Mouse (Mus musculus) adrenal gland, postnatal 36 days (tissue): Measurements from ENCODE around the gene Klk1. TPM values are rescaled to one million over a fixed set of nuclear protein-coding genes. Genes with fewer than 3 reads are reported as not detected.
"Not testable (repeated sequence)": the region's sequence is repeated elsewhere in the genome, so short reads cannot be mapped to it uniquely, and the experiment has no call there.

Experiments
- DNase-seq, 2 experiments: peaks; one replicate each; pipeline ENCODE4 v3.0.0; 2021; ENCODE audit warnings: mixed read lengths in 1 of 2
- long read RNA-seq, 2 experiments: library from polyadenylated mRNA; stranded (forward); transcript quantifications; one replicate each; pipeline ENCODE4 v2.0.0; 2021; ENCODE audit warnings: borderline sequencing depth in 2 of 2
- total RNA-seq, 2 experiments: library from RNA; stranded (reverse); gene quantifications; 2 replicates each; pipeline ENCODE4 v1.2.3; 2021

Klk1 gene
- not detected for total RNA-seq
- long read RNA-seq, experiment 1, result 0 reads
- long read RNA-seq, experiment 2, transcript Klk1-201 (5 exons, 954 nt), result major isoform, 27 of 39 reads
- long read RNA-seq, experiment 2, partial matches to known transcripts, result 12 of 39 reads
- long read RNA-seq, experiment 2, other reads (novel, unspliced or antisense), result 0 of 39 reads

DNA sequence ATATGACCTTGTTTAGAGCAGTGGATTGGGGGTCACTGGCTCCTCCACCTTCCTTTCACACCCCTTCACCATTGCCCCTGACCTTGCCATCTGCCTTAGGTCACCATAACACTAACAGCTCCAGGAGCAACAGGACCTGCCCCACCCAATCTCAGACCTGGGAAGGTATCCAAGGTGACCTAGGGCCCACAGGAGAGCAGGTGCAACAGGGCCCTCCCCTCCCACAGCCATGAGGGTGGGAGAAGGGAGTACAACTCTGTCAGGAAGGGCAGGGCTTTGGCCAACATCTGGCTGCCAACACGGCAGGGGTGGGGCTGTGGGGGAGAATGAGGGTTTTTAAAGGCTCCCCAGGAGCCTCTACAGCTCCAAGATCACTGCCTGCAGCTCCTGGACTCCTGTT, at the start of gene Klk1:
TSS of gene Klk1 (plus strand) at position 285 of the 400 bp plus-strand sequence.
- DNase-seq, result no peak

GRCm38 (mm10) chr7:44179299-44180045, 45.7 kb upstream of the Klk1 start:
- no peak for DNase-seq

DNA sequence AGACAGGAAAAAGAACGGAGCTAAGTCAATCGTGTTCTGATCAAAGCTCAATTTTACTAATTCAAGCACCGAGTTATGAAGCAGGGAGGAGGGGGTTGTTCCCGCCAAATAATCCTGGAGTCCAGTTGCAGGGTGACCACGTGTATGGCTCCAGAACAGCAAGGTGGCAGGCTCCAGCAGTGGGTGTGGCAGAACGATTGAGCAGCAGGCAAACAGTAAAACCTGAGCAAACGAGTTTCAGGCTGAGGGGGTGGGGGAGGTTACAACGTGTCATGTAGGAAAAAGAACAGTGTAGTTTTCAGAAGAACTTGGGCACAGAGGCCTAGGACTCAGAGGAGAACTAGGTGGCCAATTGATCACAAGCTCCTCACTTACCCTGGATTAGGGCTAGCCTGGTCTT, 38.6 kb upstream of the Klk1 start:
- DNase-seq, result not testable (repeated sequence)

DNA sequence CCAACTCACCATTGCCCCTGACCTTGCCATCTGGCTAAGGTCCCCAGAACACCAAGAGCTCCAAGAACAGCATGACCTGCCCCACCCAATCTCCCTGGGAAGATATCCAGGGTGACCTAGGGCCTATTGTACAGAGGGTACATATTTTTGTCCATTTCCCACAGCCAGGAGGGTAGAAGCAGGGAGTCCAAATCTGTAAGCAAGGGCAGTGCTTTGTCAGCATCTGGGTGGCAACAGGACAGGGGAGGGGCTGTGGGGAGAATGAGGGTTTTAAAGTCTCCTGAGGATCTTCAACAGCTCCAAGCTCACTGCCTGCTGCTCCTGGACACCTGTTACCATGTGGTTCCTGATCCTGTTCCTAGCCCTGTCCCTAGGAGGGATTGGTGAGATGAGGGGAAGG, 37.2 kb upstream of the Klk1 start, which contains the start of gene Klk1b24:
TSS of gene Klk1b24 (plus strand) at position 301 of the 400 bp plus-strand sequence.
- not testable (repeated sequence) for DNase-seq

- not testable (repeated sequence) for DNase-seq
These were observed 31.7 kb upstream of the Klk1 start for GRCm38 (mm10) chr7:44193466-44193865.

DNA sequence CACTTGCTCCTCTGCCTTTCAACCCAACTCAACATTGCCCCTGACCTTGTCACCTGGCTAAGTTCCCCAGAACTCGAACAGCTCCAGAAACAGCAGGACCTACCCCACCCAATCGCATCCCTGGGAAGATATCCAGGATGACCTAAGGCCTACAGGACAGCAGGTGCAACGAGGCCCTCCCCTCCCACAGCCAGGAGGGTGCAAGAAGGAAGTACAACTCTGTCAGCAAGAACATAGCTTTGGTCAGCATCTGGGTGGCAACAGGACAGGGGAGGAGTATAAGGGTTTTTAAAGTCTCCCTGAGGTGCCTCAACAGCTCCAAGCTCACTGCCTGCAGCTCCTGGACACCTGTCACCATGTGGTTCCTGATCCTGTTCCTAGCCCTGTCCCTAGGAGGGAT, 27.3 kb upstream of the Klk1 start, which contains the start of gene Klk1b3:
TSS of gene Klk1b3 (plus strand) at position 301 of the 400 bp plus-strand sequence.
- no peak for DNase-seq

DNA sequence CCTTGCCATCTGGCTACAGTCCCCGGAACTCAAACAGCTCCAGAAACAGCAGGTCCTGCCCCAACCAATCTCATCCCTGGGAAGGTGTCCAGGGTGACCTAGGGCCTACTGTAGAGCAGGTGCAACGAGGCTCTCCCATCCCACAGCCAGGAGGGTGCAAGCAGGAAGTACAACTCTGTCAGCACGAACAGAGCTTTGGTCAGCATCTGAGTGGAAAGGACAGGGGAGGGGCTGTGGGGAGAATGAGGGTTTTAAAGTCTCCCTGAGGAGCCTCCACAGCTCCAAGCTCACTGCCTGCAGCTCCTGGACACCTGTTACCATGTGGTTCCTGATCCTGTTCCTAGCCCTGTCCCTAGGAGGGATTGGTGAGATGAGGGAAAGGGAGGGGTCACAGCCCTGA, 18.0 kb upstream of the Klk1 start, which contains the start of gene Klk1b4:
TSS of gene Klk1b4 (plus strand) at position 301 of the 400 bp plus-strand sequence.
- not testable (repeated sequence) for DNase-seq

DNA sequence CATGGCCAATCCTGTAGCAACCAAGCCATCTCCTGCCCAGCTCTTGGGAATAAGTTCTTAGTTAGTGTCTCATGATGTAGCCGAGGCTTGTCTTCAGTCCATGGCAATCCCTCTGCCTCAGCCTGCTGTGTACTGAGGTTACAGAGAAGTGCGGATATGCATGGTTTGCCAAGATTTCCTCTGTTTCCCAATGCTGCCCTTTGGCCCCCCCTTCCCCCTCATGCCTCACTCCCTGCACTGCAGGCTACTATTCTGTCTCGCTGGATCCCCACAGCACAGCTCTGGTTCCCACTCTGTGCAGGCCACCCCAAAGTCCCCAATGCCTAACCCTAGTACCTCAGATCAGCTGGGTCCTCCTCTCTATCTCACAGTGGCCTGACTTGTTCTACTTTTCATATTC, 16.9 kb upstream of the Klk1 start:
- DNase-seq, result no peak

DNA sequence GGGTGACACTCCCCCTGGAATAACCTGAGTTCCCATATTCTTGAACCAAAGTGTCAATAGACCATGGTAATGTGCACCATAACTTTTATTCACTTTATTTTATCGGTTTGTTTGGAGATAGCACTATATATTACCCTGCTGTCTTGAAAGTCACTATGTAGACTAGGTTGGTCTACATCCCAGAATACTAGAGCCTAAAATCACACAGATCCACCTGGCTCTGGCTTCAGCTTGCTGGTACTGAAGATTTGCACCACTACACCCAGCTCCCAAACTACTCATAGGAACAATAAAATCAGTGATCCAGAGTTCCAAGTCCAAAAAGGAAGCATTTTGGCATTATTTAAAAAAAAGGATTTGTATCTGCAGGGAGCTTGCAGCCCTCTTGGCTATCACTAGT, 9.5 kb upstream of the Klk1 start, which contains the start of gene Klk1b5:
TSS of gene Klk1b5 (plus strand) at position 301 of the 400 bp plus-strand sequence.
- no peak for DNase-seq

DNA sequence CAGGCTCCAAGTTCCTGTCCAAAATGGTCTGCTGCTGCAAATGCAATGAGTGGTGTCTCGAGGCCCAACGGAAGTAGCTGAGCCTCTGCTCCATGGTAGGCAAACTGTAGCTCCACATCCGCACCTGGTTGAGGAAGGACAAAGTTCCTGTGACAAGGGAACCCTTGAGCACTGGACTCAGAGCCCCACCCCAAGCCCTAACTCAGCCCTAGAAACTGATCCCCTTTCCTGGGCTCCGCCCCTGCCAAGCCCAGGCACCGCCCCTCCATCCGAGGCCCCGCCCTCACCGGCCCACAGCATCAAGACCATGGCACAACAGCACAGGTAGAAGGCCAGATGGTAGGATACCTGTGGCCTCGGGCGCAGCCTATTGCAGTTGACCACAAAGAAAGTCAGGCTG, 3.6 kb upstream of the Klk1 start:
- not testable (repeated sequence) for DNase-seq

DNA sequence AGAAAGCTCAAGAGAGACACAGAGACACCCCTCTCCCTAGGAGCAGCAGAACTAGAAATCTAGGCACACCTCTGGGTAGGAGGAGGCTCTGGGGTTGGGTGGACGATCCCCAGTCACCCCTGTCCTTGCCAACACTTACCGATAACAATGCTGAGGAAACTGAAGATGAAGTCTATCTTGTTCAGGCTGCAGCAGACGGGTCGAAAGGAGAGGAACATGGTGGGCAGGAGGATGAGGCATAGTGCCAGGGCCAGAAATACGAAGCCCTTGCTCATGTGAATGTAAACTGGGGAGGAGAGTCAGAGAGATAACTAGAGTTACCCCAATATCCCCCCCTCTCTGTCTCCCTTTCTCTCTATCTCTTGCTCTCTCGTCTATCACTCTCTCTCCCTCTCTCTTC, 2.8 kb upstream of the Klk1 start:
- DNase-seq, result not testable (repeated sequence)

DNA sequence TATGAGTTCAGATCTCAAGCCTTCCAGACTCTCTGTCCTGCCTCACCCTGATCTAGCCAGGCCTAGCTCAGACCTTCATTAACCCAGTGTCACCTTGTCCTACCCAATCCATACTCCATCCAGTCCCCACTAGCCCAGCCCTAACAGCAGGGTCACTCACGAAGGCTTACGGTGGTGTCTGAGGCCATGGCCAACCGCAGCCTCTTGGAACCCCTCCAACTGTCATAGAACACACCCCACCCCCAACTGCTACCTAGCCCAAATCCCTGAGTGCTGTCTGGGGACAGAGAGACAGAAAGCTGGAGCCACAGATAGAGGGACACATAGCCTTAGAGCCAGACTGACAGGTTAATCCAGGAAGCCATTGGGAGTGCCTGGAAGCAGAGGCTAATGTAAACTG, 10.7 kb downstream of the Klk1 start, which contains the start of gene Gm36864:
TSS of gene Gm36864 (plus strand) at position 269 of the 400 bp plus-strand sequence.
- DNase-seq, result no peak

- no peak for DNase-seq
These were observed 14.8 kb downstream of the Klk1 start for GRCm38 (mm10) chr7:44239913-44240312.

DNA sequence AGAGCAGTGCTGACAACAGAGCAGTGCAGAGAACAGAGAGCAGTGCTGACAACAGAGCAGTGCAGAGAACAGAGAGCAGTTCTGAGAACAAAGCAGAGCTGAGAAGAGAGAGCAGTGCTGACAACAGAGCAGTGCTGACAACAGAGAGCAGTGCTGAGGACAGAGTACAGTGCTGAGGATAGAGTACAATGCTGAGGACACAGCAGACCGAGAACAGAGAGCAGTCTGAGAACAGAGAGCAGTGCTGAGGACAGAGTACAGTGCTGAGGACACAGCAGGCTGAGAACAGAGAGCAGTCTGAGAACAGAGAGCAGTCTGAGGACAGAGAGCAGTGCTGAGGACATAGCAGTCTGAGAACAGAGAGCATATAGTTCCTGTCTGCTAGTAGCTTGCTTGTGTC, 15.6 kb downstream of the Klk1 start:
- no peak for DNase-seq

DNA sequence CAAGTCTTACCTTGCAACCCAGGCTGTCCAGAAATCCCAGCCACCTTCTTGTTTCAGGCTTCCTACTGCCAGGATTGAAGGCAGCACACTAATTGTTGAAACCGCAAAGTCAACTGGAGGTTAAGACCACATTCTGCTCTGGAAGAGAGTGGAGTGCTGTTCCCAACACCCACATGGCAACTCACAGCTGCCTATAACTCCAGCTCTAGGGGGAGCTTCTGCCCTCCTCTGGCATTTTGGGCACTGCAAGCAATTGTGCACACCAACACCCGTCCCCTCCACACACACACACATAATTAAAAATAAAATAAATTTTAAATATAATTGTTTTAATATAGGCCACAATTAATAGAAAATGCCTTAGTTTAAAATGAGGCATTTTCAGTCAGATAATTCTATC, 16.0 kb downstream of the Klk1 start:
- no peak for DNase-seq

- DNase-seq, result no peak
These were observed 18.9 kb downstream of the Klk1 start for GRCm38 (mm10) chr7:44244080-44244479.

GRCm38 (mm10) chr7:44246055-44246983, 21.2 kb downstream of the Klk1 start, which contains the start of the genes 1700028J19Rik and 2410002F23Rik:
TSS of gene 1700028J19Rik (minus strand) at chr7:44246695.
TSS of gene 2410002F23Rik (plus strand) at chr7:44246722.
- peak; percentile 91 to 93 for DNase-seq

- peak; percentile 30 to 57 for DNase-seq
These were observed 21.9 kb downstream of the Klk1 start for GRCm38 (mm10) chr7:44246984-44247470.

- DNase-seq, result no peak
These were observed 22.8 kb downstream of the Klk1 start for GRCm38 (mm10) chr7:44247971-44248370.

DNA sequence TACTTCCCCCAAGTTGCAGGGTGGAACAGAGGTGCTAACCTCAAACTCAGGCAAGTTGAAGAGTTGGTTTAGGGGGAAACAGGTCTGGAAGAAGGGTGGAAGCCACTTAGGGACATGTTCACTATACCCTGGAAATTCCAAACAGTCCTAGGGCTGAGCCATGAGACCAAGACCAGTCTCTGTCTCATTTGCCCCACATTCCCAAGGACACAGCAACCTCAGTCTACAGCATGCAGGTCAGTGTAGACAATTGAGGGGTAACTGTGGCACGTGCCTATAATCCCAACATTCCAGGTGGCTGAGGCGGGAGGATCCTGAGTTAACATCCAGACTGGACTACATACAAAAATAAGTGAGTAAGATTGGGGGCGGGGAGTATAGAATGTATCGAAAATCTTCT, 24.1 kb downstream of the Klk1 start:
- no peak for DNase-seq

DNA sequence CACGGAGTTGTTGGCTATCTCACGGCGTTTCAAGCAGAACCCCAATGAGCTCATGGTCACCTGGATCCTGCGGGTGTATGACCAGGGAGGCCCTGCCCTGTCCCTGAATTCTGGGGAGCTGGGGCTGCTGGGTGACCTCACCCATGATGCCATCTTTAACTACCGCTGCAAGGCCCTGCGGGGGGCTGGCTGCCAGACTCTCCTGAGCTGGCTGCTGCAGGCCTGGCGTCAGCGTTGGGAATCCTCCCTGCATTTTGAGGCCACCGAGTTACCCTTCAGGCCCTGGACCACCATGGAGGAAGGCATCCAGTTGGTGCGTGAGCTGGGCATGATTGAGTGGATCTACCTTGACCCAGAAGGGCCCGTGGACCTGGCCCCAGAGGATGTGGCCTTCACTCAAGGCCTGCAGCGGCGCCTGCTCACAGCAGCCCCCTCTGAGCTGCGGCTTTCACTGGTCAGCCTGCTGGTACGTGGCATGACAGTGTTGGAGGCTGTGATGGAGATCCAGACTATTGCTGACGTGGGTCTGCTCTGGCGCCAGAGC, 25.6 kb downstream of the Klk1 start:
- DNase-seq, result peak; percentile 78 to 83
